Mouse (Mus musculus) CH12.LX (cell line): ENCODE measurements around the gene Lrmda. TPM values are rescaled to one million over a fixed set of nuclear protein-coding genes. Genes with fewer than 3 reads are reported as not detected.

ENCODE experiments used
- DNase-seq: peaks from one replicate; pipeline ENCODE4 v3.0.0-alpha.2; 2013; ENCODE audit errors: extremely low read depth
- H3K27ac ChIP-seq: 2 replicates; pipeline ENCODE4 v1.5.1; 2012; ENCODE audit warnings: low read depth, mild to moderate bottlenecking, control low read depth, moderate library complexity; ENCODE audit not compliant: insufficient read depth
- H3K27me3 ChIP-seq: replicated peaks from 2 replicates; pipeline ENCODE3; 2012; ENCODE audit warnings: inconsistent platforms
- H3K36me3 ChIP-seq, 2 experiments: replicated peaks in 1 of 2; 2 replicates each; pipeline versions ENCODE3 to v1.6.1; 2012; ENCODE audit warnings: inconsistent platforms in 1 of 2, low read length in 1 of 2, mild to moderate bottlenecking in 1 of 2, mixed read lengths in 1 of 2, moderate library complexity in 1 of 2; ENCODE audit not compliant: control insufficient read depth in 1 of 2, insufficient read depth in 1 of 2
- H3K4me1 ChIP-seq, 2 experiments: 2 replicates each; pipeline ENCODE4 v1.6.1; 2012; ENCODE audit warnings: inconsistent platforms in 1 of 2, moderate library complexity in 1 of 2; ENCODE audit not compliant: insufficient read depth in 2 of 2, control insufficient read depth in 1 of 2
- H3K4me2 ChIP-seq: 2 replicates; pipeline ENCODE4 v1.6.1; 2012; ENCODE audit warnings: low read depth, mild to moderate bottlenecking, control low read depth; ENCODE audit not compliant: poor library complexity, insufficient read depth, severe bottlenecking
- H3K4me3 ChIP-seq, 3 experiments: fragments of 150-350 bp in 1 of 3; sonication (generic) in 1 of 3; replicated peaks in 1 of 3; 2 replicates each; pipeline versions ENCODE3 to v1.5.1; 2011 to 2012; ENCODE audit warnings: low read depth in 2 of 3, low read length in 2 of 3, mild to moderate bottlenecking in 2 of 3, moderate library complexity in 2 of 3, control low read depth in 1 of 3, improper control_type of control experiment in 1 of 3, inconsistent platforms in 1 of 3, mixed read lengths in 1 of 3; ENCODE audit not compliant: poor library complexity in 1 of 3
- H3K79me2 ChIP-seq: replicated peaks from 2 replicates; pipeline ENCODE4 v1.6.1; 2012; ENCODE audit warnings: mild to moderate bottlenecking, moderate library complexity; ENCODE audit not compliant: control insufficient read depth, poor library complexity, insufficient read depth, severe bottlenecking; ENCODE audit errors: extremely low read depth
- H3K9ac ChIP-seq: 2 replicates; pipeline ENCODE4 v1.6.1; 2012; ENCODE audit warnings: low read depth, mild to moderate bottlenecking, control low read depth, moderate library complexity; ENCODE audit not compliant: insufficient read depth
- H3K9me3 ChIP-seq: replicated peaks from 2 replicates; pipeline ENCODE3; 2012; ENCODE audit warnings: low read length, inconsistent platforms, mixed read lengths
- BHLHE40 ChIP-seq: IDR thresholded peaks from 2 replicates; pipeline ENCODE4 v1.6.1; 2011; ENCODE audit warnings: mild to moderate bottlenecking, low read depth, low read length, improper control_type of control experiment
- CTCF ChIP-seq, 2 experiments: IDR thresholded peaks in 1 of 2; conservative IDR thresholded peaks in 1 of 2; 2 replicates each; pipeline ENCODE4 v1.5.1; 2011 to 2012; ENCODE audit warnings: low read depth in 2 of 2, low read length in 2 of 2, improper control_type of control experiment in 1 of 2, inconsistent platforms in 1 of 2, mild to moderate bottlenecking in 1 of 2, moderate library complexity in 1 of 2
- ELF1 ChIP-seq: IDR thresholded peaks from 2 replicates; pipeline ENCODE4 v1.6.1; 2014; ENCODE audit warnings: low read depth, mild to moderate bottlenecking, inconsistent platforms, low read length, improper control_type of control experiment
- GABPA ChIP-seq: IDR thresholded peaks from 2 replicates; pipeline ENCODE4 v1.6.1; 2012; ENCODE audit warnings: low read depth, low read length, improper control_type of control experiment, inconsistent platforms; ENCODE audit not compliant: insufficient replicate concordance
- IRF4 ChIP-seq: IDR thresholded peaks from 2 replicates; pipeline ENCODE4 v1.6.1; 2014; ENCODE audit warnings: low read depth, mild to moderate bottlenecking, inconsistent platforms, low read length, improper control_type of control experiment
- JUND ChIP-seq: conservative IDR thresholded peaks from 2 replicates; pipeline ENCODE4 v1.6.1; 2011; ENCODE audit warnings: low read depth, low read length, improper control_type of control experiment
- MAX ChIP-seq: IDR thresholded peaks from 2 replicates; pipeline ENCODE4 v1.6.1; 2011; ENCODE audit warnings: low read length, improper control_type of control experiment
- MAZ ChIP-seq: IDR thresholded peaks from 2 replicates; pipeline ENCODE4 v1.6.1; 2012; ENCODE audit warnings: low read depth, mild to moderate bottlenecking, inconsistent platforms, low read length, improper control_type of control experiment, moderate library complexity
- MEF2A ChIP-seq: IDR thresholded peaks from 2 replicates; pipeline ENCODE4 v1.6.1; 2014; ENCODE audit warnings: low read depth, mild to moderate bottlenecking, inconsistent platforms, low read length, improper control_type of control experiment, borderline replicate concordance
- MXI1 ChIP-seq: IDR thresholded peaks from 2 replicates; pipeline ENCODE4 v1.6.1; 2011; ENCODE audit warnings: mild to moderate bottlenecking, low read depth, low read length, improper control_type of control experiment
- NELFE ChIP-seq: IDR thresholded peaks from 2 replicates; pipeline ENCODE4 v1.6.1; 2011; ENCODE audit warnings: low read depth, low read length, improper control_type of control experiment
- NRF1 ChIP-seq: IDR thresholded peaks from 2 replicates; pipeline ENCODE4 v1.6.1; 2014; ENCODE audit warnings: low read depth, mild to moderate bottlenecking, inconsistent platforms, low read length, improper control_type of control experiment, moderate library complexity
- PAX5 ChIP-seq: IDR thresholded peaks from 2 replicates; pipeline ENCODE4 v1.6.1; 2012; ENCODE audit warnings: low read length, inconsistent platforms, mixed read lengths
- POLR2A ChIP-seq: IDR thresholded peaks from 2 replicates; pipeline ENCODE4 v1.6.1; 2011; ENCODE audit warnings: low read depth, mild to moderate bottlenecking, improper control_type of control experiment, low read length
- RAD21 ChIP-seq: IDR thresholded peaks from 2 replicates; pipeline ENCODE4 v1.6.1; 2011; ENCODE audit warnings: low read depth, mild to moderate bottlenecking, low read length, improper control_type of control experiment, moderate library complexity
- SMC3 ChIP-seq: IDR thresholded peaks from 2 replicates; pipeline ENCODE4 v1.6.1; 2011; ENCODE audit warnings: low read depth, low read length, improper control_type of control experiment
- TCF12 ChIP-seq: IDR thresholded peaks from 2 replicates; pipeline ENCODE4 v1.6.1; 2014; ENCODE audit warnings: low read depth, mild to moderate bottlenecking, inconsistent platforms, low read length, improper control_type of control experiment
- UBTF ChIP-seq: IDR thresholded peaks from 2 replicates; pipeline ENCODE4 v1.6.1; 2012; ENCODE audit warnings: low read depth, mild to moderate bottlenecking, inconsistent platforms, low read length, improper control_type of control experiment, moderate library complexity
- USF1 ChIP-seq: IDR thresholded peaks from 2 replicates; pipeline ENCODE4 v1.6.1; 2014; ENCODE audit warnings: low read depth, mild to moderate bottlenecking, inconsistent platforms, low read length, improper control_type of control experiment
- USF2 ChIP-seq: conservative IDR thresholded peaks from 2 replicates; pipeline ENCODE4 v1.6.1; 2011; ENCODE audit warnings: low read depth, low read length, improper control_type of control experiment
- ZKSCAN1 ChIP-seq: IDR thresholded peaks from 2 replicates; pipeline ENCODE4 v1.6.1; 2012; ENCODE audit warnings: low read depth, inconsistent platforms, low read length, improper control_type of control experiment, borderline replicate concordance
- dilution Hi-C: fragments of 300-500 bp; cut with MboI; formaldehyde crosslinking; loops from 2 replicates; pipeline ENCODE4 v1.14.3; 2020; ENCODE audit warnings: low sequenced_read_pairs; ENCODE audit not compliant: extremely low pct_unique_long_range_greater_than_20kb, extremely low pct_ligation_motif_present
- in situ Hi-C: fragments of 300-500 bp; cut with MboI; formaldehyde crosslinking; loops from 3 replicates; pipeline ENCODE4 v1.14.3; 2019; ENCODE audit warnings: low sequenced_read_pairs, low pct_ligation_motif_present, low pct_unique_long_range_greater_than_20kb, mixed read lengths
- polyA plus RNA-seq: library from polyadenylated mRNA; unstranded; fragments of >175 nt; gene quantifications from 2 replicates; pipeline ENCODE4 v1.2.1, GENCODE M21; 2012; ENCODE audit warnings: low read depth; ENCODE audit not compliant: insufficient read length
- total RNA-seq, 2 experiments: library from RNA; depleted of rRNA; stranded (reverse); fragments of 300-350 nt in 1 of 2; fragments of >200 nt in 1 of 2; gene quantifications; 2 replicates each; pipeline ENCODE4 v1.2.3; 2012 to 2014

Lrmda gene
- 0.63 and 0.89 TPM in 2 replicates for total RNA-seq (2012; rRNA removed)
- 1.9 TPM in 2 replicates for total RNA-seq (2014; rRNA removed)
- polyA plus RNA-seq = 2.8 and 3.7 TPM in 2 replicates

- dilution Hi-C loops (no loop called here), in situ Hi-C loops (no loop called here)
- Histone ChIP-seq H3K27ac (no peak within 1 kb of the TSS), H3K9me3 (no peaks in the 10 kb centered on the region), H3K4me1 (peaks cover 0 to 25% of the 10 kb centered on the region in 2 experiments; a peak in 3 of 4 replicates), H3K36me3 (no peaks in the 10 kb centered on the region), H3K79me2 (no peaks in the 10 kb centered on the region), H3K4me3 (peak within 1 kb of the TSS; percentile 46 to 60 (median 58)), H3K9ac (peak within 1 kb of the TSS; percentile 49), H3K27me3 (peaks cover 2% of the 10 kb centered on the region), H3K4me2 (peak within 1 kb of the TSS; percentile 88)
- peak; percentile 47 for DNase-seq
- TF ChIP-seq JUND (no peak), MAX (peak; percentile 28; the same call in 1 of the 2 replicates), MXI1 (peak; percentile 47; the same call in 1 of the 2 replicates), UBTF (peak; percentile 89; the same call in 1 of the 2 replicates), PAX5 (no peak), USF1 (peak; percentile 82), MAZ (no peak), POLR2A (peak; percentile 46; the same call in 1 of the 2 replicates), MEF2A (no peak), NELFE (no peak), TCF12 (peak; percentile 40; the same call in 1 of the 2 replicates), ELF1 (peak; percentile 83), USF2 (peak; percentile 46), BHLHE40 (peak; percentile 85), NRF1 (peak; percentile 63; the same call in 1 of the 2 replicates)
These were observed at the start of gene Lrmda for GRCm38 (mm10) chr14:22019252-22019948. Gene Lrmda, plus strand, starts transcription at chr14:22019712.

- Histone ChIP-seq H3K9ac (no peak overlapping the region), H3K36me3 (no peaks in the 10 kb centered on the region), H3K4me3 (no peak overlapping the region), H3K4me2 (peak overlapping the region; percentile 61; the same call in 1 of the 2 replicates), H3K9me3 (peaks cover 28% of the 10 kb centered on the region), H3K79me2 (no peaks in the 10 kb centered on the region), H3K27ac (no peak overlapping the region), H3K4me1 (no peaks in the 10 kb centered on the region), H3K27me3 (no peaks in the 10 kb centered on the region)
- dilution Hi-C loops = no loop called here
- in situ Hi-C loops = no loop called here
- TF ChIP-seq USF1 (no peak), IRF4 (0 out of 2 replicates have a peak, but pooled peaks have one; percentile 12), GABPA (no peak), SMC3 (peak; percentile 61), RAD21 (peak; percentile 19), ZKSCAN1 (no peak), TCF12 (no peak), CTCF (conservative IDR thresholded peaks at IDR 0.05 in 1 of 2, IDR thresholded peaks at IDR 0.05 in 1 of 2; ENCODE audit: low read depth in 2 of 2, low read length in 2 of 2) (peak in 1 of 2 experiments; percentile 68; a peak in 2 of 4 replicates)
- no peak for DNase-seq
These were observed 38.0 kb upstream of the Lrmda start for GRCm38 (mm10) chr14:21981462-21981861.
